Mouse (Mus musculus) kidney, adult 8-10 months (tissue): Measurements from ENCODE around the gene Mdm2.

Experiments used
- DNase-seq, 2 experiments: peaks; one replicate each; pipeline ENCODE4 v3.0.0; 2022

Gene Mdm2

DNA sequence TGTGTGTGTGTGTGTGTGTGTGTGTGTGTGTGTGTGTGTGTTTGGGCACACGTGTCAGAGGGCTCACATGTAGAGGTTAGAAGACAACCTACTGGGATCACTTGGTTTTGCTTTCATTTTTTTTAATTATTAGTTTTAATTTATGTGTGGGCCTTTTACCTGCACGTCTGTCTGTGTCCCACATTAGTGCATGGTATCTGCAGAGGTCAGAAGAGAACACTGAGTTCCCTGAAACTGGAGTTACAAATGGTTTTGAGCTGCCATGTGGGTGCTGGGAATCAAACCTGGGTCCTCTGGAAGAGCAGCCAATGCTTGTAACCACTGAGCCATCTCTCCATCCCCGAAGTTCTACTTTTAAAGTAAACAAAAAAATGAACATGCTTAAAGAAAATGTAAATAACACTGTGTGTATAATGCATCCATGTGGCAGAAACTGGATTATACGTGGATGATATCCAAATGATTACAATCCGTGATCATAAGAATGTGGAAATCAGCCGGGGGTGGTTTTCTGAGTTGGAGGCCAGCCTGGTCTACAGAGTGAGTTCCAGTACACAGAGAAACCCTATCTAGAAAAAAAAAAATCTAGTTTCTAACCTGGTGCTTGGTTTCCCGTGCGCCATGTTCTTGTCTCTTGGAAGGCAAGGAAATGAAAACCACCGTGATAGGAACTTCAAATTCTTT lies 43.5 kb downstream of the Mdm2 start:
- no peak for DNase-seq

DNA sequence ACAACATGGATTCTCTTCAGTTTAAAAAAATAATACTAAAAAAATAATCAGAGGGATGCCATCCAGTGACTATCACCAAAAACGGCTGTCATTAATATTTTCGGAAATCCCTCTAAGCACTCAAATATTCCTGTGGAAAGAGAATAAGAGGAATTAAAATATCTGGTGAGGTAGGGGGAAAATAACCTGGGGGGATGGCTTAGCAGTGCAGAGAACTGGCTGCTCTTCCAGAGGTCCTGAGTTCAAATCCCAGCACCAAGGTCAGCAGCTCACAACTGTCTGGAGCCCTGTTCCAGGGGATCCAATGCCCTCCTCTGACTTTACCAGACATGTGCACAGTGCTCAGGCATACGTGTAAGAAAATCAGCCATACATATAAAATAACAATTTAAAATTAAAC lies 44.2 kb downstream of the Mdm2 start:
- DNase-seq: no peak

DNA sequence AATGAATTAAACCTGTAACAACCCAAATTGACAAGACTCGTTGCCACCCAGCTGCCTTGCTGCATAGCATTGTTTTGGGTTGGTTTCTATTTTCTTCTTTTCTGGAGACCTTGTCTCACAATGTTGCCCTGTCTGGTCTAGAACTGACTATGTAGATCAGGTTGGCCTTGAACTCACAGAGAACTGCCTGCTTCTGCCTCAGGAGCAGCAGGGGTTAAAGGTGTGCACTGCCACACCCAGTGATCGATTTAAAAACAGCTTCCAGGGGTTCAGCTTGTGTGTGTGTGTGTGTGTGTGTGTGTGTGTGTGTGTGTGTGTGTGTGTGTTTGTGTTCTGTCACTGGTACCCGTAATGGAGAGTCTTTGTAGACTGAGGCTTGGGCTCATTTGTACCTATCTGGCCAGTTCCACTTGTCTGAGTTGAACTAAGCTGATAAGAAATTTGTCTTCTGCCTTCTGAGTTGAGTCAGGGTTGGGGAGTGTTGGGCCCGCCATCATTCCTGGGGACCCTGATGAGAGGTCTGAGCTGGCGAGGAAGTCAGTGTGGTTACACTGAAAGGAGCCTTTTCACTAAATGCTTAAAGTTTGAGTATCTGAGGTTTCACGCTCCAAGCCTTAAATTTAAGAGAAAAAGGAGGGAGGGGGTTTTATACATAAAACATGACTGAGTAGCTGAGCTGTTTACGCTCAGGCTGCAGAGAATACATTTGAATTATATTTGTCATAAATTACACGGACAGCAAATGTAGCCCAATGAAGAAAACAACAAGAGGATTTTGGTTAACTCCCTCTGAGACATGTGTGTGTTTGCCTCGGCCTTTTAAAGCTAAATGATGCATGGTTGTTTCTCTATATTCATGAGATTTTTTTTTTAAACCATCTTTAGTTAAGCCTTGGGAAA lies 44.9 kb downstream of the Mdm2 start:
- DNase-seq: no peak

DNA sequence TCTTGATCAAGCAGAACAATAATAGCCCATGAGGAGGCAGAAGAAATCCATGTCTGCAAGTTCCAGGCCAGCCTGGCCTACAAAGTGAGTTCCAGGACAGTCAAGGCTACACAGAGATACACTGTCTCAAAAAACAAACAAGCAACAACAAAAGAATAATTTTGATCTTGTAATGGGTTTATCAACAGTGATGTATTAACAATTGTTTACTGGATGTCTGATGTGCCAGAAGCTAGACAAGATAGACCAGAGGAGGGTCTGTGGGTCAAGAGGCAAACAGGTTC lies 45.7 kb downstream of the Mdm2 start:
- no peak for DNase-seq

DNA sequence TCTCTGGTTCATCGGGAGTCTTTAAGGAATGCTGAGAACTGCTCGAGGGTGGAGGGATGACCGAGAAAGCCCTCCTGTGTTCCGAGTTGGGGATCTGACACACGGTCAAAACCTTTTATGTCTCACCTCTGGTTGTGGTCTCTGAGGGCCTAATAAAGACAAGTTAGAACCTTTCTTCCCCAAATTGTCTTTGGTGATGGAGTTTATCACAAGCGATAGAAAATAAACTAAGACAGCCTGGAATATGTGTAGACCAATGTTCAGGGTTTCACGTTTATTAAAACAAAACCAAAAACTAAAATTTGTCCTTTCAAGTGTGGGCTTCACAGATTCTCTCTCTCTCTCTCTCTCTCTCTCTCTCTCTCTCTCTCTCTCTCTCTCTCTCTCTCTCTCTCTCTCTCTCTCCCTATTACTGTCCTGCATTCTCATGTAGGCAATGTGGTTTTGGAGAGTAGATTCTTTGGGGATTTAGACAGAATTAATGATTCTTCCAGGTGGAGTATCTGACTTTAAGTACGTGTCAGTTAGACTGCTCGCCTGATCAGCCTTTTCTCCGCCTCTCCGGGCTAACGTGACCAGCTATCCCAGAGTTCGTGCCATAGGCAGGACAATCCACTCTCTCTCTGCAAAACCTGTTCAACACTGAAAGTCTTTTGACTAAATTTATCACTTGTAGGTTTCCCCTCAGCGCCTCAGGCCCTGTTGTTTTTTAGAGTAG lies 46.2 kb downstream of the Mdm2 start:
- DNase-seq: no peak

DNA sequence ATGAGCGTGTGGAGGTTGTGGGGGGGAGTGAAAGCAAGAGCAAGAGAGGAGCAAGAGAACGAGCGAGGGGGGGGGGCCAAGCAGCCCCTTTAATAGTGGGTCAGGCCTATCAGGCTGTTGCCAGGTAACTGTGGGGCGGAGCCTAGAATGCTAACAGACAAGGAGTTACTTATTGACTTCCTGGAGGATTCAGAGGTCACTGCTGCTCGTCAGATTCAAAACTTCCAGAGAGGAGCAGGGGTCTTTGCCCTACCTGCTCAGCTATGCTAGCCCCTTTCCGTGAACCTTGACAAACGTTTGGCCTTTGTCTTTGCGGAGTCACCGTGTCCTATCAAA lies 46.7 kb downstream of the Mdm2 start:
- DNase-seq: peak; percentile 83 to 84

DNA sequence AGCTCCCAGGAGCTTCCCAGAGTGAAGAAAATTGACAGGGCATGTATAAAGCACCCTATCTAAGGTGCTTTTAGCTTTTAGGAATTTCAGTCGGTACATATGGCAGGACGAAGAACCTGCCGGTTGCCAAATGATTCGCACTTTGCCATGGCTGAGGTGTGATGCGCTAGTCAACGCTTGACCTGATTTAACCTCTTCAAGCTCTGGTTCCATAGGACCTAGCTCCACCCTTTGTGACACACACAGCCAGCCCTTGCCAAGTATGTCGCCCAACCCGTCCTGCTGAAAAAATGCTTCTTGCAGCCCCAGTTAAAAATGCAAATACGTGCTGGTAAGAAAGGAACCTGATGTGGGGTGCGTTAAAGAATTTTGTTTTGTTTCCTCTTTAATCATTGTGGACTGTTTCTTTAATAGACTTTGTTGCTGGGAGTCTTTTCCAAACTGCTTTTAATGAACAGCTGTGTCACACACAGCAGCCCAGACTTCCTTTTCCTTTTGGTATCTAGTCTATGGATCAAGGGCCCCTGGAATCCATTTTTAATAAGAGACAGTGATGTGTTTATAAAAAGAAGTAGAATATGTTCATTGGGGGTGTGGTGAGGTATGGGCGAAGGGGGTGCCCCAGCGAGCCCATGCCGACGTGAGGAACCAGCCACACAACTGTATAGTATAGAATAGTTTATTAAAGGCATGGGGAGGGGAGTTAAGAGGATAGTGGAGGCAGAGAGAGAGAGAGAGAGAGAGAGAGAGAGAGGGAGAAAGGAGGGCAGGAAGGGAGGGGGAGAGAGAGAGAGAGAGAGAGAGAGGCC lies 47.3 kb downstream of the Mdm2 start:
- no peak for DNase-seq

DNA sequence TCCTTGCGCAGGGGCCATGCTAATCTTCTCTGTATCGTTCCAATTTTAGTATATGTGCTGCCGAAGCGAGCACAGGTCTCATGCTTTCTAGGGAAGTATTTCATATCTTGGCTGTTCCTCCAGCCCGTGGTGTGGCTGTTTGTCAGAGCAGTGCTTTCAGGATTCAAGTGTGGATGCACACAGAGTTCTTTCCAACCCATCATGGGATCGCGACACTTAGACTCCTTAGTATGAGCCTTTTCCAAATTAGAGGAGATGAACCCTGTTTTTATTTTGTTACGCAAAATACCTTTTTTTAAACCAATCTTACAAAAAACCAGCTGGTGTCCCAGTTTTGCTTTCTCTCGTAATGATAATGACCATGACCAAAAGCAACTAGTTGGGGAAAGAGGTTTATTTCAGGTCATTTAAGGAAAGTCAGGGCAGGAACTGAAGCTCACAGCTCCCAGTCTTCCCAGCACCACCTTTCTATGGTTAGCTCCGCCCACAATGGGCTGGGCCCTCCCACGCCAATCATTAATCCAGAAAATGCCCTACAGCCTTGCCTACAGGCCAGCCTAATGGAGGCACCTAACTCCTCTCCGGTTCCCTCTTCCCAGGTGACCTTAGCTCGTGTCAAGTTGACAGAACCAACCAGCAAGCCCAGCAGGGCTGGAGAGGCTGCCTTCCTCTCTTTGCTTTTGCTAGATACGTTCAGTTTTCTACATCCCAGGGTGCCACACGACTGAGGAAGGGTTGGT lies 48.1 kb downstream of the Mdm2 start:
- DNase-seq: peak; percentile 71 to 75

DNA sequence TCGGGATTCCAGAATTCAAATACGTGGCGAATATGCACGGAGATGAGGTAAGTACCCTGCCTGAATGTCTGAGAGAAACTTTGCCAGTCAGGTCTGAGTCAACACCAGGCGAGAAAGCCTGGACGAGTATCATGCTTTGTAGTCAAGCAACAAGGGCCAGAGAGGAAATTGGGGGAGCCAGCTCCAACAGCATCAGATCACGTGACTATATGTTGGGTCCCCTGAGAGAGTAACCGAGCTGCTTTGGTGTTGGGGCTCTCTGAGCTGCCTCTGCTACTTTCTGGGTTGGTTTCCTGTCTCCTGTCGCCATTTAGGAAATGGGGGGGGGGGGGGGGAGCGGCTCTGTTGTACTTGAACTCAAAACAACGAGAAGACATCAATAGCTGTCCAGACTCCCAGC lies 50.7 kb downstream of the Mdm2 start:
- no peak for DNase-seq

DNA sequence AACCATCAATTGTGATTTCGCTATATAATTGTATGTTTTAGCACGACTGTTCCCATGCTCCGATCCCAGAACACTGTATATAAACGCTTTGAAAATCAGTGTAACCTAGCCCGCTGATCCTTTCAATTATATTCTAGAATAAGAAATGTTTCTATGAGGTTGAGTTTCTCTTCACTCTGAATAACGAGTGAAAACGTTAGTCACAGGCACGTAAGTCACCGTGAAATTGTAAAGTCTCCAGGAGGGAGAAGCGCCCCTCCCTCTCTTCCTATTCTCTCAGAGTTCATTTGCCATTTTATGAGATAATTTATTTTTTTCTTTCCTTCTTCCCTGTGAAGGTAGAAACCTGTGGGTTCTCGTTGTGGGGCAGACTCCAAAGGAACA lies 51.1 kb downstream of the Mdm2 start:
- DNase-seq: no peak

DNA sequence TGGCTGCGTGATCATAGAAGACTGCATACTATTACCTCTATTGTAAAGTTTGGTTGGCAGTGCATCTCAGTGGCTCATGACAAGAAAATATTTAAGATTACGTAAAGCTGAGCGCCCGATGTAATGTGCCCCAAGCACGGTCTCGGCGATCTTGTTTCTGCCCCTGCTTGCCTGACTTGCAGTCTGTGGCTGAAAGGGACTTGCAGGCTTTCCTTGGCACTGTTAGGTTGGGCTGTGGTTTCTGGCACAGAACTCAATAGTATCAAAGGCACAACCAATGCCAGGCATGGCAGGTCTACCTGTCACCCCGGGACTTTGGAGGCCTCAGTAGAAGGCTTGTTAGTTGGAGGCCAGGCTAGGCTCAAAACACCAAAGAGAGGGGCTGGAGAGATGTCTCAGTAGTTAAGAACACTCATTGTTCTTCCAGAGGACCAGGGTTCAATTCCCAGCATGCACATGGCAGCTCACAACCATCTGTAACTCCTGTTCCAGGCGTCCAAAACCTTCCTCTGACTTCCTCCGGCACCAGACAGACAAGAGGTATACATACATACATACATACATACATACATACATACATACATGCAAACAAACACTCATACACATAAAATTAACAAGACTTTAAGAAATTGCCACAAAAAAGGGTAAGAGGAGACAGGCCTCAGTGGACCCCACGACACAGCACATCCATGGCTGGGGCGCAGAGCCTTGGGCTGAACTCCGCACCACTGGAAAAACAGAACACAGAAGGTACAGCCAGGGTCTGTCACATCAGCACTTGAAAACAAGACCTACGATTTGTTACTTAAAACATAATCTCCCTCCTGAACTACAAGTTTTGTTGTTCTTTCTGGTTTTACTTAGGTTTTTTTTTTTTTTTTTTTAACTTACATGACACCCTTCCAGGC lies 51.8 kb downstream of the Mdm2 start:
- no peak for DNase-seq

DNA sequence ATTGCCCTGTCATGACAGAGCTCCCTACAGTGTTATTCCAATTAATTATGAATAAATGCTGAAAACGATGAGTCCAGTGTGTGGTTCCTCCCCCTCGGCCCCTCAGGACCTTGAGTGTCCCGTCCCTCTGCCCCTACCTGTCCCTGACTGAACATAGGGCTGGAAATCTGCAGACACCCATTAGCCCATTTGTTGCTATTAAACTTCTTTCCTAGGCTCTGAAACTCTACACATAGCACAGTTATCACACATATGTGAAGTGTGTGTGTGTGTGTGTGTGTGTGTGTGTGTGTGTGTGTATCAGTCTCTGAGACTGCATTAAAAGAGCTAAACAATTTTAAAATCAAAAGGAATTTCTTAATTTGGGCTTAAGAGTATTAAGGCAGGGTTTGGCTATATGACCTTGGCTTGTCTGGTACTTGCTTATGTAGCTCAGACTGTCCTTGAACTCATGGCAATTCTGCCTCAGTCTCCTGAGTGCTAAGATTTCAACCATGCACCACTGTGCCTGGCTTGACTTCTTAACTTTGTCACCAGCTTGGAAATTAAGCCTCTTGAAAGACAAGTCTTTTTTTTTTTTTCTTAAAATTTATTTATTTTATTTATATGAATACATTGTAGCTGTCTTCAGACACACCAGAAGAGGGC lies 52.8 kb downstream of the Mdm2 start:
- no peak for DNase-seq

DNA sequence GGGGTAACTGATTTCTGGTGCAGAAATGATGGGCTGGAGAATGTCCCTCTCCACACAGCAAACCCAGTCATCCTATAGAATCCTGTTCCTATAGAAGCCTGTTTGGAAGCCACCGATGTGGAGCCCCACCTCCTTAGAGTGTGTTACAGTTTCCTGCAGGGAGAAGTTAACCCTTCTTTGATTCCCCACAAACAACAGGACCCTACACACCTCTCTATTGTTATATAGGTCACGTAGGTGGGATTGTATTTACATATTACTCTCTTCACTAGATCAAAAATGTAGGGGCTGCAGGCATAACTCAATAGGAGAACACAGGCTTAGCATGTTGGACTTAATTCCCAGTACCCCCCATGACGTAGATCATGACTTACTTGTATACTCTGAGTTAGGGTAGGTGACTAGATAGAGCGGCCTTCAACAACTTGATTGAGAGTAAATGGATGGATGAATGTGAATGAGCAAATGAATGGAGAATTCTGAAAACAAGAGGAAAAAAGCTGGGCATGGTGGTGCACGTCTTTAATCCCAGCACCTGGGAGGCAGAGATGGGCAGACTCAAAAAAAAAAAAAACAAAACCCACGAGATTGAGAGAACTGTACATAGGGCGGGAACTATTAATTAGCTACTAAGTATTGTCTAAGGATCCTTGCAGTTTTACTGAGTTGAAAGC lies 53.4 kb downstream of the Mdm2 start:
- no peak for DNase-seq

DNA sequence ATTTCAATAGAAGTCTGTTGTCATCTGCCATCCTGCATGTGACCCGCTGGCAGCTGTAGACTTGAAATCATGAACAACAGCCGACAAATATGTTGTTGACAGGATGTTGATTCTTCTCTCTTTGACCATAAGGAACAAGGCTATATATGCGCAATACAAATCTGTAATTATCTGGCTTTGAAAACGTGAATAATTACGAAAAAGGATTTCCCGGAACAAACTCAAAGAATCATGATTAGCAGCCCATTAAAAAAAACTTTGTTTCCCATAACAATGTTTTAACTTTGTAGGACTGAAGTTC lies 53.9 kb downstream of the Mdm2 start:
- DNase-seq: no peak

DNA sequence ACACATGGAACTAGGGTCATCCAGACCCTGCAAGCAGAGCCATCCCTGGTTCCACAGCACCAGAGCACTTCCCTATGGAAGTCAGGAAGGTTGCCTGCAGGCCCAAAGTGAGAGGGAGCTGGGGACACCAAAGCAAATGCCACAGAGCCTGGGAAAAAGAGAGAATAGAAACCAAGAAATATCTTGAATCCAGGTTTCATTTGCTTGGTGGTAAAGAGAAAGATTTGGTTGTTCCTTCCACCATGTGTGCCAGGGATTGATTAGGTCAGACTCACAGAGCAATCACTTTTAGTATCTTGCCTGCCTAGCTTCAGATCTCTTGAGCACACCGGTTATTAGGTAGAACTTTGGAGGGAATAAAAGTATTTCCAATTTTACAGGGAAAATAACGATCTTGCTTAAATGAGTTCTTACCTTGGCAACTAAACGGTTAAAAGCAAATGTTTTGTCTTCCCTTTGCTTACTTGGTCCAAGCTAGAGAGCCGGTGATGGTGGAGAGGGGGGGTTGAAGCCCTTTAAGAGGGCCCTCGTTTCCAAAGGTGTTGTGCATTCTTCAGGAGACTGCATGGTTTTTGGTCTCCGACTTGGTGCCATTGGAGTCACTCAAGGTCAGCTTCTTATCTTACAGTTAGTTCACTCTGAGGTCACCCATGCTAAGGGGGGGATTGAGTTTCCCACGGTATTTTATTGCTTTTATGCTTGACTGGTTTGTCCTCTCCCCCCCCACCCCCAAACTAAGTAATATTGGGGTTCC lies 54.5 kb downstream of the Mdm2 start:
- DNase-seq: no peak

DNA sequence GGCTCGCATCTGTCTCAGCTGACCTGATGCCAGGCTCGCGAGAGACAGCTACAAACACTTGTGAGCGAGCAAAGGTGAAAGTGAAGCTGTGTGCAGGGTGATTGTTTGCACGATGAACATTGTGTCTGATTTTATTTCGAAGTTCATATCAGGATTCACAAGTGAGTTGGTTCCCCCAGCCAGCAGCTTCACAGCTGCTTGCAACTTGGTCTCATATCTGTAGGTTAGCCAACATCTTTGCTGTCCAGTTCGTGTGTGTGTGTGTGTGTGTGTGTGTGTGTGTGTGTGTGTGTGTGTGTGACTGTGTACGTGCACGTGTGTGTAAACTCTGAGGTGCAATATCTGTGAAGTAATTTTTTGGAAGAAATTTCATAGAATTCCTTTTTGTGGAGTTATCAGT lies 55.1 kb downstream of the Mdm2 start:
- no peak for DNase-seq

DNA sequence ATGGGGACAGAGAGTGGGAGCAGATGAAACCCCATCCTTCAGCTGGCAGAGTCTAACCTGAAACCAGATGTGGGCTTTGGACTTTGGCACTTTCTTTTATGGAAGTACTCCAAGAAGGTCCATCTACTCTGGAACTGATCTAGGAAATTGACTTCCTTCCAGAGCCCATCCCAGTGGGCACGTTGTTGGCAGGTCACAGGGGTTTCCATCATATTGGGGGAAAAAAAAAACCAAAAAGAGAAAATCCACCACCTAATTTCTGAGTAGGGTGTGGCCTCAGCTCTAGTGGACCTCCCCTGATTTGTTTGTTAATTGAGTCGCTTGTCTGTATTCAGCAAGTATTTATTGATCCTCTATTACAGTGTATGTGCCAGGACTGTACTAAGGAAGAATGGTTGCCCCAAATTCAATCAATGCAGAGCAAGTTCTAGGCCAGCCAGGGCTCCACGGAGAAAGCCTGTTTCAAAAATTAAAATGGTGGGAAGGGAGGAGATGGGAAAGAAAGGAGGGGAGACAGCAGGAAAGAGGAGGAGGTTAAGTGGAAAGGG lies 55.9 kb downstream of the Mdm2 start:
- no peak for DNase-seq

DNA sequence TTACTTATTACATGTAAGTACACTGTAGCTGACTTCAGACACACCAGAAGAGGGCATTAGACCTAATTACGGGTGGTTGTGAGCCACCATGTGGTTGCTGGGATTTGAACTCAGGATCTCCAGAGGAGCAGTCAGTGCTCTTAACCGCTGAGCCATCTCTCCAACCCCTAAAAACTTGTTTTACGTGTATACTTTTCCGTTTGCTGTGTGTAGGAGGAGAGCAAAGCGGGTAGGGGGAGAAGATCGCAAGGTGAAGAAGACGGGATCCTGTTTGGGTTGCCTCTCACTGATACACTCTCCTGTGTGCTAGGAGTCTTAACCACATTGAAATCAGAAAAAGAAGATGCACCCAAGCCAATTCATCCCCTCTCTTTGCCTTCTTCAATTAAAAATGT lies 56.8 kb downstream of the Mdm2 start:
- DNase-seq: no peak
